Mouse (Mus musculus): ENCODE results near the gene Gm4792.

Gm4792 gene

GRCm38 (mm10) chr10:94299301-94299700 is 798 bp upstream of the Gm4792 start:
- DNase-seq, result no peak

- DNase-seq, result no peak
These were observed 2.4 kb downstream of the Gm4792 start for GRCm38 (mm10) chr10:94295923-94296605.

GRCm38 (mm10) chr10:94294933-94295750 is 3.4 kb downstream of the Gm4792 start:
- DNase-seq, result no peak

- DNase-seq, result no peak
These were observed 4.1 kb downstream of the Gm4792 start for GRCm38 (mm10) chr10:94294437-94294836.

GRCm38 (mm10) chr10:94282797-94283196 is 15.7 kb downstream of the Gm4792 start:
- no peak for DNase-seq

GRCm38 (mm10) chr10:94282179-94282578 is 16.3 kb downstream of the Gm4792 start:
- no peak for DNase-seq

GRCm38 (mm10) chr10:94276511-94276910 is 22.0 kb downstream of the Gm4792 start:
- DNase-seq, result no peak

- no peak for DNase-seq
These were observed 23.2 kb downstream of the Gm4792 start for GRCm38 (mm10) chr10:94275321-94275720.

- DNase-seq, result no peak
These were observed 32.6 kb downstream of the Gm4792 start for GRCm38 (mm10) chr10:94265656-94266542.

GRCm38 (mm10) chr10:94263211-94263610 is 35.3 kb downstream of the Gm4792 start:
- DNase-seq, result no peak

GRCm38 (mm10) chr10:94262646-94263045 is 35.9 kb downstream of the Gm4792 start:
- DNase-seq, result no peak

- no peak for DNase-seq
These were observed 38.0 kb downstream of the Gm4792 start for GRCm38 (mm10) chr10:94260544-94260943.

GRCm38 (mm10) chr10:94256518-94256917 is 42.0 kb downstream of the Gm4792 start:
- DNase-seq, result no peak

GRCm38 (mm10) chr10:94255744-94256143 is 42.8 kb downstream of the Gm4792 start:
- DNase-seq, result no peak

GRCm38 (mm10) chr10:94254766-94255165 is 43.7 kb downstream of the Gm4792 start:
- no peak for DNase-seq

GRCm38 (mm10) chr10:94253260-94253807 is 45.2 kb downstream of the Gm4792 start:
- DNase-seq, result no peak

GRCm38 (mm10) chr10:94249575-94250456 is 48.7 kb downstream of the Gm4792 start:
- peak in 1 of 2 experiments; percentile 5 for DNase-seq

- DNase-seq, result no peak
These were observed 50.7 kb downstream of the Gm4792 start for GRCm38 (mm10) chr10:94247748-94248349.

Data from lung, adult 18-20 months (tissue).